Mouse (Mus musculus) olfactory bulb, adult 2 months (tissue): ENCODE measurements around the gene Rbm8a. TPM values are rescaled to one million over a fixed set of nuclear protein-coding genes. Genes with fewer than 3 reads are reported as not detected.

Experiments
- H3K27ac ChIP-seq: fragments of 200-500 bp; 2 replicates; pipeline ENCODE4 v1.5.1; 2012; ENCODE audit warnings: low read depth, low read length; ENCODE audit not compliant: insufficient read depth
- H3K4me1 ChIP-seq: fragments of 200-500 bp; 2 replicates; pipeline ENCODE4 v1.6.1; 2012; ENCODE audit warnings: low read length; ENCODE audit not compliant: control insufficient read depth, insufficient read depth
- H3K4me3 ChIP-seq: fragments of 200-500 bp; 2 replicates; pipeline ENCODE4 v1.5.1; 2012; ENCODE audit warnings: mild to moderate bottlenecking, low read depth, low read length, moderate library complexity; ENCODE audit not compliant: insufficient read depth
- CTCF ChIP-seq: fragments of 200-500 bp; IDR thresholded peaks from 2 replicates; pipeline ENCODE4 v1.5.1; 2012; ENCODE audit warnings: low read depth, mild to moderate bottlenecking, low read length, moderate library complexity; ENCODE audit not compliant: insufficient read depth
- POLR2A ChIP-seq: fragments of 200-500 bp; IDR thresholded peaks from 2 replicates; pipeline ENCODE4 v1.6.1; 2012; ENCODE audit warnings: mild to moderate bottlenecking, low read depth, low read length, moderate library complexity; ENCODE audit not compliant: insufficient read depth
- WGBS: fragments of 180-500 bp; shearing (Covaris S2); methylation state at CpG from one replicate; pipeline ENCODE4 v1.1.7; 2018; 5-methylcytosine and 5-hydroxymethylcytosine counted together
- polyA plus RNA-seq: library from polyadenylated mRNA; stranded (reverse); fragments of >200 nt; gene quantifications from 2 replicates; pipeline ENCODE4 v1.2.4, GENCODE M21; 2012; ENCODE audit warnings: low replicate concordance; ENCODE audit not compliant: missing spikeins, insufficient read depth, insufficient read length

The Rbm8a gene
- polyA plus RNA-seq, 1 experiment, result not detected

GRCm38 (mm10) chr3:96674442-96674841, 44.7 kb downstream of the Rbm8a start:
- Histone ChIP-seq H3K4me1 (peaks cover 7% of the 10 kb centered on the region), H3K4me3 (no peak overlapping the region), H3K27ac (no peak overlapping the region)
- TF ChIP-seq CTCF (no peak), POLR2A (no peak)
- WGBS, result 85% methylated on average over 8 of the region's 8 CpGs

GRCm38 (mm10) chr3:96675171-96675570, 45.4 kb downstream of the Rbm8a start:
- no peak for TF ChIP-seq POLR2A
- no peak for TF ChIP-seq CTCF
- peaks cover 10% of the 10 kb centered on the region for H3K4me1 ChIP-seq
- WGBS, result 87% methylated on average over 3 of the region's 3 CpGs
- no peak overlapping the region for H3K4me3 ChIP-seq
- H3K27ac ChIP-seq, result no peak overlapping the region

GRCm38 (mm10) chr3:96675690-96676089, 46.0 kb downstream of the Rbm8a start:
- no peak for TF ChIP-seq CTCF
- no peak for TF ChIP-seq POLR2A
- 37% methylated on average over 3 of the region's 3 CpGs for WGBS
- Histone ChIP-seq H3K4me1 (peaks cover 15% of the 10 kb centered on the region), H3K4me3 (no peak overlapping the region), H3K27ac (no peak overlapping the region)

GRCm38 (mm10) chr3:96678456-96678855, 48.7 kb downstream of the Rbm8a start:
- WGBS, result 74% methylated on average over 7 of the region's 7 CpGs
- peaks cover 16% of the 10 kb centered on the region for H3K4me1 ChIP-seq
- no peak overlapping the region for H3K27ac ChIP-seq

GRCm38 (mm10) chr3:96679159-96679674, 49.5 kb downstream of the Rbm8a start:
- H3K4me3 ChIP-seq, result no peak overlapping the region
- 25% methylated on average over 5 of the region's 5 CpGs for WGBS
- no peak for TF ChIP-seq CTCF
- no peak for TF ChIP-seq POLR2A
- H3K27ac ChIP-seq, result no peak overlapping the region
- H3K4me1 ChIP-seq, result peaks cover 16% of the 10 kb centered on the region

More at GRCm38 (mm10) chr3:96678456-96678855, 48.7 kb downstream of the Rbm8a start:
- TF ChIP-seq CTCF (no peak), POLR2A (no peak)
- no peak overlapping the region for H3K4me3 ChIP-seq

- WGBS, result 28% methylated on average over 12 of the region's 12 CpGs
- Histone ChIP-seq H3K4me3 (no peak overlapping the region), H3K4me1 (peaks cover 24% of the 10 kb centered on the region), H3K27ac (no peak overlapping the region)
- TF ChIP-seq CTCF (no peak), POLR2A (no peak)
Observed at GRCm38 (mm10) chr3:96680269-96680956, 50.7 kb downstream of the Rbm8a start.

Other genes starting within 250 kb of the Rbm8a start
- gene BC107364, start 177.6 kb upstream of the Rbm8a start, polyA plus RNA-seq, result not detected in 2 replicates
- not detected in 2 replicates for gene Hfe2, start 104.8 kb upstream of the Rbm8a start, polyA plus RNA-seq
- gene Txnip, start 72.0 kb upstream of the Rbm8a start, polyA plus RNA-seq, result not detected in 2 replicates
- gene Gm16253, start 52.9 kb upstream of the Rbm8a start, polyA plus RNA-seq, result not detected in 2 replicates
- gene Polr3gl, start 35.8 kb upstream of the Rbm8a start, polyA plus RNA-seq, result not detected in 2 replicates
- not detected in 2 replicates for gene Ankrd34a, start 33.3 kb upstream of the Rbm8a start, polyA plus RNA-seq
- gene Lix1l, start 28.8 kb upstream of the Rbm8a start, polyA plus RNA-seq, result not detected in 2 replicates
- gene Pex11b, start 5.4 kb downstream of the Rbm8a start, polyA plus RNA-seq, result not detected in 2 replicates
- not detected in 2 replicates for gene Gm42957, start 5.5 kb downstream of the Rbm8a start, polyA plus RNA-seq
- gene Itga10, start 15.7 kb downstream of the Rbm8a start, polyA plus RNA-seq, result not detected in 2 replicates
- not detected in 2 replicates for gene Ankrd35, start 40.2 kb downstream of the Rbm8a start, polyA plus RNA-seq
- not detected in 2 replicates for gene Pias3, start 66.5 kb downstream of the Rbm8a start, polyA plus RNA-seq
- gene Nudt17, start 78.6 kb downstream of the Rbm8a start, polyA plus RNA-seq, result not detected in 2 replicates
- gene Polr3c, start 97.7 kb downstream of the Rbm8a start, polyA plus RNA-seq, result not detected in 2 replicates
- not detected in 2 replicates for gene Rnf115, start 97.7 kb downstream of the Rbm8a start, polyA plus RNA-seq
- gene Pdzk1, start 199.4 kb downstream of the Rbm8a start, polyA plus RNA-seq, result not detected in 2 replicates
- gene Cd160, start 199.4 kb downstream of the Rbm8a start, polyA plus RNA-seq, result not detected in 2 replicates